Mouse (Mus musculus): Measurements from ENCODE around the gene Rarres2. TPM values are rescaled to one million over a fixed set of nuclear protein-coding genes. Genes with fewer than 3 reads are reported as not detected.

Rarres2 gene
- polyA plus RNA-seq, 1 experiment from 2014 or later, result not detected

Other genes starting within 250 kb of the Rarres2 start
- gene Krba1, start 177.2 kb downstream of the Rarres2 start, polyA plus RNA-seq (2018), result 0.22 to 0.59 TPM (median 0.28 TPM) in 3 replicates
- 13.5 to 23.8 TPM (median 17.5 TPM) in 3 replicates for gene Zfp467, start 127.0 kb downstream of the Rarres2 start, polyA plus RNA-seq (2018)
- gene Sspo, start 124.6 kb downstream of the Rarres2 start, polyA plus RNA-seq (2018), result not detected in 3 replicates
- gene Atp6v0e2, start 35.2 kb downstream of the Rarres2 start, polyA plus RNA-seq (2018), result 0.20 TPM in 1 of 3 replicates, not detected in the others
- gene Lrrc61, start 18.0 kb downstream of the Rarres2 start, polyA plus RNA-seq (2018), result 15.1 to 31.1 TPM (median 17.8 TPM) in 3 replicates
- not detected in 3 replicates for gene Gm45021, start 16.8 kb upstream of the Rarres2 start, polyA plus RNA-seq (2018)
- 5.1 to 7.5 TPM (median 7.1 TPM) in 3 replicates for gene Repin1, start 21.1 kb upstream of the Rarres2 start, polyA plus RNA-seq (2018)
- not detected in 3 replicates for gene Gm44965, start 21.2 kb upstream of the Rarres2 start, polyA plus RNA-seq (2018)
- gene Zfp775, start 29.3 kb upstream of the Rarres2 start, polyA plus RNA-seq (2018), result 1.2 to 1.9 TPM (median 1.3 TPM) in 3 replicates
- 0.04 TPM in 1 of 3 replicates, not detected in the others for gene AI854703, start 54.0 kb upstream of the Rarres2 start, polyA plus RNA-seq (2018)
- gene Gimap8, start 74.4 kb upstream of the Rarres2 start, polyA plus RNA-seq (2018), result 0.19 TPM in 1 of 3 replicates, not detected in the others
- gene Gimap9, start 103.3 kb upstream of the Rarres2 start, polyA plus RNA-seq (2018), result 0.13 to 0.43 TPM in 2 of 3 replicates, not detected in the other
- 0.22 to 1.1 TPM (median 0.44 TPM) in 3 replicates for gene Gimap4, start 111.8 kb upstream of the Rarres2 start, polyA plus RNA-seq (2018)
- gene Gimap6, start 135.4 kb upstream of the Rarres2 start, polyA plus RNA-seq (2018), result 0.79 to 2.1 TPM in 2 of 3 replicates, not detected in the other
- gene Gm28053, start 145.8 kb upstream of the Rarres2 start, polyA plus RNA-seq (2018), result not detected in 3 replicates
- gene Gimap7, start 145.8 kb upstream of the Rarres2 start, polyA plus RNA-seq (2018), result 0.37 TPM in 1 of 3 replicates, not detected in the others
- gene Gimap1, start 166.3 kb upstream of the Rarres2 start, polyA plus RNA-seq (2018), result not detected in 3 replicates
- not detected in 3 replicates for gene Gimap5, start 173.4 kb upstream of the Rarres2 start, polyA plus RNA-seq (2018)
- gene Gimap3, start 198.1 kb upstream of the Rarres2 start, polyA plus RNA-seq (2018), result 0.32 TPM in 1 of 3 replicates, not detected in the others

All from macrophage (primary cell).